ENCODE assay signal across 8 mouse cellular contexts in the genomic region with DNA sequence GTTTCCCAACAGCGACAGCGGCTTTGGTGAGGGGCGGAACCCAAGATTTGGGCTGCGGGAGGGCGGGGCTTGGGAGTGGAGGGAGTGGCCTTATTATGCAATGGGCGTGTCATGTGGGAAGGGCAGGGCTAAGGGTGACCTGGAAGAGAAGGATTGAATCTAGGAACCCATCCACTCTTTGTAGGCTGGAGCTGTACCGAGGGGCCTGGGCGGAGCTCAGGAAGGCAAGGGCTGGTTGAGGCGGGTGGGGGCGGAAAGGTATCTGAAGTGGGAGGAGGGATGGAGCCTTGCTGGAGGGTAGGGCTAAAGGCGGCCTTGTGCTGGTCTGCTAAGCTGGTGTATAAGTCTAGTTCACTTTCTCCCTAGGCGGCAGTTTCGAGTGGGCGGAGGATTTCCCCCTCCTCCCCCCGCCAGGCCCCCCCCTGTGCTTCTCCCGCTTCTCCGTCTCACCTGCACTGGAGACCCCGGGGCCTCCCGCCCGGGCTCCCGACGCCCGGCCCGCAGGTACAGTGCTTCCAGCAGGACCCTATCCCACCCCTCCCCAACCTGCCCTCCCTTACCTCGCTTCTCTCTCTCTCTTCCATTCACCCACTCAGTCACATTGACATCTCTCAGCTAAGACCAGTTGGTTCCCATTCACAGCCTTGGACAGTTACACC. TPM values are rescaled to one million over a fixed set of nuclear protein-coding genes. Genes with fewer than 3 reads are reported as not detected.
DNase-seq lines count a peak whose midpoint lies in the region; ATAC-seq and TF ChIP-seq lines count a peak whose summit lies in the region.

No protein-coding gene starts in this region.

- no peaks in the 10 kb centered on the region for H3K9me3 ChIP-seq in embryonic facial prominence, embryonic 10.5 days
- H3K9me3 ChIP-seq in lung, embryonic 14.5 days (ENCODE audit: low read depth, low read length) = no peaks in the 10 kb centered on the region

- no peak overlapping the region for H3K27ac ChIP-seq in embryonic facial prominence, embryonic 10.5 days (replicated peaks)
- no peak overlapping the region for H3K27ac ChIP-seq in lung, embryonic 14.5 days (ENCODE audit: low read depth)

- 18% methylated on average over 25 of the region's 25 CpGs for WGBS in embryonic facial prominence, embryonic 10.5 days
- WGBS in lung, embryonic 14.5 days = 13% methylated on average over 24 of the region's 25 CpGs

- H3K4me3 ChIP-seq in embryonic facial prominence, embryonic 10.5 days = peak overlapping the region; percentile 37
- H3K4me3 ChIP-seq in lung, embryonic 14.5 days (ENCODE audit: low read depth, low read length) = peak overlapping the region; percentile 17; the same call in 1 of the 2 replicates

- TF ChIP-seq CTCF in lung, embryonic 14.5 days (IDR thresholded peaks at IDR 0.05; ENCODE audit: low read depth) = no peak

- peak overlapping the region; percentile 58 for H3K4me2 ChIP-seq in lung, embryonic 14.5 days

- peaks cover 48% of the 10 kb centered on the region for H3K36me3 ChIP-seq in embryonic facial prominence, embryonic 10.5 days (replicated peaks)
- peaks cover 3% of the 10 kb centered on the region; the same call in 1 of the 2 replicates for H3K36me3 ChIP-seq in lung, embryonic 14.5 days (ENCODE audit: insufficient read depth)

- DNase-seq in thymus, postnatal 0 days (ENCODE audit: low spot score) = peak; percentile 47
- no peak for DNase-seq in thymus, postnatal 14 days
- DNase-seq in embryonic facial prominence, embryonic 10.5 days (ENCODE audit: low spot score) = peak; percentile 64
- DNase-seq in kidney, adult 11 months = peak; percentile 55
- DNase-seq in lung, embryonic 14.5 days = peak; percentile 74
- DNase-seq in retina, postnatal 1 day = peak; percentile 50
- DNase-seq in urinary bladder, postnatal 4 days (ENCODE audit: low spot score in 2 of 2) = no peak
- no peak for DNase-seq in left cerebral cortex, postnatal 4 days

- H3K9ac ChIP-seq in lung, embryonic 14.5 days = no peak overlapping the region

- peaks cover 37% of the 10 kb centered on the region for H3K4me1 ChIP-seq in embryonic facial prominence, embryonic 10.5 days
- 0 out of 2 replicates have a peak, but pooled peaks cover 7% of the 10 kb centered on the region for H3K4me1 ChIP-seq in lung, embryonic 14.5 days (ENCODE audit: insufficient read depth)

- intact Hi-C loops in left cerebral cortex, postnatal 4 days (cut with DNase I) = loop anchor here (2.0 kb wide), 1 partner anchor 62 kb away; no protein-coding TSS in a partner anchor

- H3K27me3 ChIP-seq in embryonic facial prominence, embryonic 10.5 days (replicated peaks; ENCODE audit: low read depth, poor library complexity, severe bottlenecking) = peaks cover 54% of the 10 kb centered on the region
- H3K27me3 ChIP-seq in lung, embryonic 14.5 days (ENCODE audit: insufficient read depth, low read length) = peaks cover 32% of the 10 kb centered on the region

- ATAC-seq in lung, embryonic 14.5 days (ENCODE audit: insufficient read depth) = peak; percentile 67

RNA-seq across cellular contexts. Expression of gene Cyth2, which starts 13.7 kb away (rescaled TPM):
- 96.3 and 98.0 TPM in 2 replicates for polyA plus RNA-seq in thymus, postnatal 0 days (2015; fragmentation: Nextera tagmentation; extraction: Ambion mirVana)
- polyA plus RNA-seq in embryonic facial prominence, embryonic 10.5 days (2016; fragmentation: Nextera tagmentation; extraction: Ambion mirVana) = 157 and 161 TPM in 2 replicates
- 109 and 110 TPM in 2 replicates for polyA plus RNA-seq in lung, embryonic 14.5 days (2014; fragmentation: Nextera tagmentation; extraction: Ambion mirVana)
- 100 to 1,000 TPM; 249 TPM for total RNA-seq in left cerebral cortex, postnatal 4 days (2021)

RNA-seq across cellular contexts. Expression of gene Sult2b1, which starts 16.2 kb away (rescaled TPM):
- polyA plus RNA-seq in thymus, postnatal 0 days (2015; fragmentation: Nextera tagmentation; extraction: Ambion mirVana) = 4.1 and 5.8 TPM in 2 replicates
- polyA plus RNA-seq in embryonic facial prominence, embryonic 10.5 days (2016; fragmentation: Nextera tagmentation; extraction: Ambion mirVana) = 1.6 and 1.7 TPM in 2 replicates
- polyA plus RNA-seq in lung, embryonic 14.5 days (2014; fragmentation: Nextera tagmentation; extraction: Ambion mirVana) = 5.0 and 5.9 TPM in 2 replicates
- 1 to 10 TPM; 4.9 to 5.5 TPM for total RNA-seq in left cerebral cortex, postnatal 4 days (2021)

RNA-seq across cellular contexts. Expression of gene Lmtk3, which starts 17.1 kb away (rescaled TPM):
- polyA plus RNA-seq in thymus, postnatal 0 days (2015; fragmentation: Nextera tagmentation; extraction: Ambion mirVana) = not detected in 2 replicates
- polyA plus RNA-seq in embryonic facial prominence, embryonic 10.5 days (2016; fragmentation: Nextera tagmentation; extraction: Ambion mirVana) = 2.1 and 3.0 TPM in 2 replicates
- polyA plus RNA-seq in lung, embryonic 14.5 days (2014; fragmentation: Nextera tagmentation; extraction: Ambion mirVana) = 0.76 and 1.9 TPM in 2 replicates
- 100 to 1,000 TPM; 304 to 352 TPM for total RNA-seq in left cerebral cortex, postnatal 4 days (2021)

RNA-seq across cellular contexts. Expression of gene Kcnj14, which starts 23.9 kb away (rescaled TPM):
- 0.10 and 0.31 TPM in 2 replicates for polyA plus RNA-seq in thymus, postnatal 0 days (2015; fragmentation: Nextera tagmentation; extraction: Ambion mirVana)
- polyA plus RNA-seq in embryonic facial prominence, embryonic 10.5 days (2016; fragmentation: Nextera tagmentation; extraction: Ambion mirVana) = 0.88 and 1.5 TPM in 2 replicates
- 0.67 and 1.1 TPM in 2 replicates for polyA plus RNA-seq in lung, embryonic 14.5 days (2014; fragmentation: Nextera tagmentation; extraction: Ambion mirVana)
- 1 to 10 TPM; 1.6 to 2.1 TPM for total RNA-seq in left cerebral cortex, postnatal 4 days (2021)

RNA-seq across cellular contexts. Expression of gene Grwd1, which starts 30.1 kb away (rescaled TPM):
- 48.7 and 50.8 TPM in 2 replicates for polyA plus RNA-seq in thymus, postnatal 0 days (2015; fragmentation: Nextera tagmentation; extraction: Ambion mirVana)
- 127 and 132 TPM in 2 replicates for polyA plus RNA-seq in embryonic facial prominence, embryonic 10.5 days (2016; fragmentation: Nextera tagmentation; extraction: Ambion mirVana)
- polyA plus RNA-seq in lung, embryonic 14.5 days (2014; fragmentation: Nextera tagmentation; extraction: Ambion mirVana) = 85.4 and 95.3 TPM in 2 replicates
- total RNA-seq in left cerebral cortex, postnatal 4 days (2021) = 10 to 100 TPM; 31.8 to 35.5 TPM

Comparison
In these comparisons a context has a peak if more than half of its experiments do, and no peak if none do; other contexts are left out.
1. DNase-seq: peak in thymus, postnatal 0 days (single experiment), embryonic facial prominence, embryonic 10.5 days (single experiment), kidney, adult 11 months (single experiment), lung, embryonic 14.5 days (single experiment) and retina, postnatal 1 day (single experiment); none in thymus, postnatal 14 days (single experiment), urinary bladder, postnatal 4 days (0 of 2) and left cerebral cortex, postnatal 4 days (single experiment).